Mouse (Mus musculus): Measurements from ENCODE around the gene Sstr2.

- TF ChIP-seq CTCF (IDR thresholded peaks at IDR 0.05; ENCODE audit: control insufficient read depth, insufficient read depth, insufficient read length), result no peak
- TF ChIP-seq MYOG (IDR thresholded peaks at IDR 0.05; ENCODE audit: control insufficient read depth, extremely low read depth, insufficient read length), result no peak
Measured at GRCm38 (mm10) chr11:113668857-113669256, 49.7 kb downstream of the Sstr2 start.

All from C2C12 (cell line).